Mouse (Mus musculus): ENCODE data around the gene Tmem260. TPM values are rescaled to one million over a fixed set of nuclear protein-coding genes. Genes with fewer than 3 reads are reported as not detected.

Tmem260 gene
- total and polyA plus RNA-seq, 2 experiments from 2014 or later = 6.0 to 8.7 TPM

DNA sequence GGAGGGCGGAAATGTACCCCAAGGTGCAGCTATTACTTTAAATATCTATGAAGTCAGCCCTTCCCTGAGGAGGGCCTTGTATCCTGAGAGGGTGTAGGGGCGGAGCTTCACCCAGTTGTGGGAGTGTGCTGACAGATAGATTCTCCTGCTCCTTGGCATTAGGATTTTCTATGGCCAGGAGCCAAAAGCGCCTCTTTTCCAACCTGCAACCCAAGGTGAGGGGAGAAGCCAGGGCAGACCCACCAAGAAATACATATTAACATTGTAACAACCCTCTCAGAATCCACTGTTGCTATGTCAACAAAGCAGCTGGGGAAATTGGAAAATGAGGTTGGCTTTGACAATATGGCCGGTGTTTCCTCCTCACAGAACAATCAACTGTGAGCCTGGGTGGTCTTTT lies 107.3 kb downstream of the Tmem260 start:
- no peak overlapping the region for H3K4me3 ChIP-seq (ENCODE audit: low read depth, low read length)
- no peaks in the 10 kb centered on the region for H3K36me3 ChIP-seq (replicated peaks; ENCODE audit: control insufficient read depth, insufficient read depth, low read length)
- no peak for ATAC-seq (ENCODE audit: insufficient read depth, low read depth)
- DNase-seq (ENCODE audit: low spot score) = no peak
- no peaks in the 10 kb centered on the region for H3K4me1 ChIP-seq (ENCODE audit: control insufficient read depth, insufficient read depth)
- no peak overlapping the region for H3K27ac ChIP-seq (ENCODE audit: low read depth)
- H3K27me3 ChIP-seq (ENCODE audit: control insufficient read depth, insufficient read depth, low read length) = no peaks in the 10 kb centered on the region
- 73% methylated on average over 4 of the region's 4 CpGs for WGBS
- TF ChIP-seq CTCF (IDR thresholded peaks at IDR 0.05; ENCODE audit: low read depth) = no peak
- no peak for TF ChIP-seq EP300 (IDR thresholded peaks at IDR 0.05; ENCODE audit: low read depth)
- H3K9me3 ChIP-seq (replicated peaks; ENCODE audit: control insufficient read depth, low read length) = no peaks in the 10 kb centered on the region
- no peak overlapping the region for H3K9ac ChIP-seq (replicated peaks; ENCODE audit: low read depth, low read length)
- no peak overlapping the region for H3K4me2 ChIP-seq (ENCODE audit: low read depth, low read length)

DNA sequence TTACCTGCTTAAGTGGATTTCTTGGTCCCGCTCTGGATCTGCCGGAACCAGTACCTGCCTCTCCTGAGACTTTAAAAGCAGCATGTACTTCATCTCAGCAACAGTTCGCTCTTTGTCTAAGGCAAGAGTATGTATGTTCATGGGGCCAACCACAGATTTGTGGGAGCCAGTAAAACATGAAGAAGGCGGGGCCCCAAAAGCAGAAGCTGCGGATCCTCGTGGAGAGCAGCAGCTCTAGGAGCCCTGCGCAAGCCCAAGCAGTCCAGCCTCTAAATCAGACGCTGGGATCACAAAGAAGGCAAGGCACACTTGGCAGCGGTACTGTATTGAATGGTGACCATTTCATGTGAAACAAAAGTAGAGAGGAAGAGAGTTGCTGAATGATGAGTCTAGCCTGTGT lies 107.8 kb downstream of the Tmem260 start:
- Histone ChIP-seq H3K9ac (replicated peaks; ENCODE audit: low read depth, low read length) (no peak overlapping the region), H3K4me2 (ENCODE audit: low read depth, low read length) (no peak overlapping the region), H3K9me3 (replicated peaks; ENCODE audit: control insufficient read depth, low read length) (no peaks in the 10 kb centered on the region), H3K36me3 (replicated peaks; ENCODE audit: control insufficient read depth, insufficient read depth, low read length) (no peaks in the 10 kb centered on the region), H3K4me3 (ENCODE audit: low read depth, low read length) (no peak overlapping the region), H3K4me1 (ENCODE audit: control insufficient read depth, insufficient read depth) (no peaks in the 10 kb centered on the region), H3K27ac (ENCODE audit: low read depth) (no peak overlapping the region), H3K27me3 (ENCODE audit: control insufficient read depth, insufficient read depth, low read length) (no peaks in the 10 kb centered on the region)
- ATAC-seq (ENCODE audit: insufficient read depth, low read depth) = no peak
- no peak for DNase-seq (ENCODE audit: low spot score)
- WGBS = 86% methylated on average over 9 of the region's 9 CpGs
- TF ChIP-seq EP300 (IDR thresholded peaks at IDR 0.05; ENCODE audit: low read depth) = no peak
- no peak for TF ChIP-seq CTCF (IDR thresholded peaks at IDR 0.05; ENCODE audit: low read depth)

DNA sequence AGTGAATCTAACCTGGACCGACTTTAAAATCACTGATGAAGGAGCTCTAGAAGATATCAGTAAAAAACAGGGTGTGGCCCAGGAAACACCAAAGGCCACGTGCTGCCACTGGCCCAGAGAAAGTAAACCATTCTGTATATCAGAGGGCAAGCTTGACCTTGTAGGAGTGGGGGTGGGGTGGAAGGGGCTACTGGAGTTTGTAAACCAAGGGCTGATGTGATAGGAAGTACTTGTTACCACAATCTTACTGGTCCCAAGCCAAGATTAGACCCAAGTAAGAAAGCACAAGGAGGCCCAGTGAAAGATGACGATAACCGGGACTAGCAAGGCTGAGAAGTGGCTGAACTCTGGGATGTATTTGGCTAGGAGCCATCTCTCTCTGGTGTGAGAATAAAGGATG lies 113.1 kb downstream of the Tmem260 start:
- Histone ChIP-seq H3K4me3 (ENCODE audit: low read depth, low read length) (no peak overlapping the region), H3K4me1 (ENCODE audit: control insufficient read depth, insufficient read depth) (0 out of 2 replicates have a peak, but pooled peaks cover 3% of the 10 kb centered on the region), H3K27me3 (ENCODE audit: control insufficient read depth, insufficient read depth, low read length) (no peaks in the 10 kb centered on the region), H3K36me3 (replicated peaks; ENCODE audit: control insufficient read depth, insufficient read depth, low read length) (no peaks in the 10 kb centered on the region), H3K9ac (replicated peaks; ENCODE audit: low read depth, low read length) (no peak overlapping the region), H3K4me2 (ENCODE audit: low read depth, low read length) (no peak overlapping the region), H3K9me3 (replicated peaks; ENCODE audit: control insufficient read depth, low read length) (no peaks in the 10 kb centered on the region), H3K27ac (ENCODE audit: low read depth) (no peak overlapping the region)
- 36% methylated on average over 4 of the region's 4 CpGs for WGBS
- ATAC-seq (ENCODE audit: insufficient read depth, low read depth) (no peak), DNase-seq (ENCODE audit: low spot score) (no peak)
- no peak for TF ChIP-seq CTCF (IDR thresholded peaks at IDR 0.05; ENCODE audit: low read depth)
- TF ChIP-seq EP300 (IDR thresholded peaks at IDR 0.05; ENCODE audit: low read depth) = no peak

DNA sequence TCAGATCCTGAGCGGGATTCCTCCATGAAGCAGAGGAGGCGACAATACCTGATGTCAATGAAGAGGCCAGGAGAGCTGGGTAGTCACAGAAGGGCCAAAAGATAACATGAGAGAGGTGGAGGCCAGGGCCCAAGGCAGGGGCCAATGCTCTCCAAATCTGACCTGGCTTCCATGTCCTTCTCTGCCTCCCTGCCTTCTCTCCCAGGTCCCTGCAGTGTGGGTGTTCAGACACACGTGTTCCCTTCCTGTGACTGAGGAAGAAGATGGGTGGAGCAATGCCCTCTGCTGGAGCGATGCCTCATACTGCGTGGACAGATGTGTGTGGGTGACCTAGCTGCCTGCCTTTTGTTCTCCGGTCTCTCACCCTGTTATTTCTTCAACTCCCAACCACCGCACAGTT lies 113.8 kb downstream of the Tmem260 start:
- H3K9me3 ChIP-seq (replicated peaks; ENCODE audit: control insufficient read depth, low read length) = no peaks in the 10 kb centered on the region
- H3K4me3 ChIP-seq (ENCODE audit: low read depth, low read length) = no peak overlapping the region
- H3K4me2 ChIP-seq (ENCODE audit: low read depth, low read length) = no peak overlapping the region
- 67% methylated on average over 7 of the region's 7 CpGs for WGBS
- H3K36me3 ChIP-seq (replicated peaks; ENCODE audit: control insufficient read depth, insufficient read depth, low read length) = no peaks in the 10 kb centered on the region
- H3K9ac ChIP-seq (replicated peaks; ENCODE audit: low read depth, low read length) = no peak overlapping the region
- no peak overlapping the region for H3K27ac ChIP-seq (ENCODE audit: low read depth)
- no peak for ATAC-seq (ENCODE audit: insufficient read depth, low read depth)
- no peak for DNase-seq (ENCODE audit: low spot score)
- TF ChIP-seq EP300 (IDR thresholded peaks at IDR 0.05; ENCODE audit: low read depth) (no peak), CTCF (IDR thresholded peaks at IDR 0.05; ENCODE audit: low read depth) (0 out of 2 replicates have a peak, but pooled peaks have one; percentile 12)
- H3K27me3 ChIP-seq (ENCODE audit: control insufficient read depth, insufficient read depth, low read length) = no peaks in the 10 kb centered on the region
- 0 out of 2 replicates have a peak, but pooled peaks cover 3% of the 10 kb centered on the region for H3K4me1 ChIP-seq (ENCODE audit: control insufficient read depth, insufficient read depth)

DNA sequence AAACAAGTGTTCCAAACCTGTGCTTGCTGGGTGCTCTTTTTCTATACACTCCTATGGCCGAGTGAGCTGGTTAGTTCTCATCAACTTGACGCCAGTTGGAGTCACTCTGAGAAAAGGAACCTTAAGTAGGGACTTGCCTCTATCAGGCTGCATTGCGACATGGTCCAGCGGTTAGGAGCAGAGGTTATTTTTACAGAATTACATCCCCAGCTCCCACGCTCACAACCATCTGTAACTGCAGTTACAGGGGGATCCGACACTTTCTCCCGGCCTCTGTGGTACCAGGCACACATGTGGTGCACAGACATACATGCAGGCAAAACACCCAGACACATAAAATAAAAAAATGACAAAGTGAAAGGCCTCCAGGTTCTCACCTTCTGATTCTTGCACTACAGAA lies 120.7 kb downstream of the Tmem260 start:
- no peak overlapping the region for H3K27ac ChIP-seq (ENCODE audit: low read depth)
- 67% methylated on average over 7 of the region's 7 CpGs for WGBS
- TF ChIP-seq CTCF (IDR thresholded peaks at IDR 0.05; ENCODE audit: low read depth) = no peak
- TF ChIP-seq EP300 (IDR thresholded peaks at IDR 0.05; ENCODE audit: low read depth) = no peak

More for the DNA sequence above, 120.7 kb downstream of the Tmem260 start:
- no peaks in the 10 kb centered on the region for H3K36me3 ChIP-seq (replicated peaks; ENCODE audit: control insufficient read depth, insufficient read depth, low read length)
- H3K27me3 ChIP-seq (ENCODE audit: control insufficient read depth, insufficient read depth, low read length) = no peaks in the 10 kb centered on the region
- H3K4me1 ChIP-seq (ENCODE audit: control insufficient read depth, insufficient read depth) = no peaks in the 10 kb centered on the region
- H3K9ac ChIP-seq (replicated peaks; ENCODE audit: low read depth, low read length) = no peak overlapping the region
- H3K9me3 ChIP-seq (replicated peaks; ENCODE audit: control insufficient read depth, low read length) = no peaks in the 10 kb centered on the region
- DNase-seq (ENCODE audit: low spot score) (no peak), ATAC-seq (ENCODE audit: insufficient read depth, low read depth) (no peak)
- H3K4me3 ChIP-seq (ENCODE audit: low read depth, low read length) = no peak overlapping the region
- no peak overlapping the region for H3K4me2 ChIP-seq (ENCODE audit: low read depth, low read length)

Other genes starting within 250 kb of the Tmem260 start
- gene Otx2, start 227.7 kb downstream of the Tmem260 start, total RNA-seq (2014; rRNA removed; ENCODE audit: low replicate concordance) = not detected in 2 replicates
- not detected in 2 replicates for gene Otx2, start 227.7 kb downstream of the Tmem260 start, polyA plus RNA-seq (2015; fragmentation: Nextera tagmentation; extraction: Ambion mirVana)

All from heart, postnatal 0 days (tissue).